Mouse (Mus musculus): ENCODE data around the gene Nupl2. TPM values are rescaled to one million over a fixed set of nuclear protein-coding genes. Genes with fewer than 3 reads are reported as not detected.

Nupl2 gene
- polyA plus RNA-seq, 1 experiment: 3.6 TPM

DNA sequence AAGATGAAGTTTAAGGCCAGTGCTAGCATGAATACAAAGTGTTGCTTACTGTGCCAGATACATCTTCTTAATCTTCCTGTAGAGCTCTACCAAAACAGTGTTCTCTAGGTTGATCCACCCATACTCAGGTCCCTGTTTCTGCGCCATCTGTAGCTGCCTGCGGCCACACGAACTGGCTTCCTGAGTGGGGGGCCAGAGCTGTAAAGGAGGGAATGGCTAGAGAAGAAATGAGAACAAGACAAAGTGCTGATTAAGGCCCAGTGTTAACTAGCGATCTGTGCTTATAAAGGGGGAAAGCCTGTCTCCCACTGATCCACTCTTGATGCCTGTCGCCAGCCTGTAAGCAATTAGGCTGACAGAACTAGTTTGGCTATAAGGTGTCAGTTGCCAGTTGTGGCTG lies 38.5 kb downstream of the Nupl2 start:
- 86% methylated on average over 5 of the region's 5 CpGs for WGBS
- no peak overlapping the region for H3K27ac ChIP-seq (ENCODE audit: insufficient read depth, low read length)
- no peak for DNase-seq (ENCODE audit: low read depth in 1 of 2, low spot score in 2 of 2)
- H3K4me1 ChIP-seq (ENCODE audit: control insufficient read depth, insufficient read depth, insufficient read length): no peaks in the 10 kb centered on the region
- H3K27me3 ChIP-seq (ENCODE audit: control insufficient read depth, insufficient read depth, low read length): no peaks in the 10 kb centered on the region
- no peaks in the 10 kb centered on the region for H3K36me3 ChIP-seq (ENCODE audit: control insufficient read depth, insufficient read depth, low read length)
- H3K4me3 ChIP-seq (ENCODE audit: extremely low read depth, insufficient read depth, insufficient read length): no peak overlapping the region
- TF ChIP-seq POLR2A (IDR thresholded peaks at IDR 0.05; ENCODE audit: low read depth, low read length) (no peak), CTCF (IDR thresholded peaks at IDR 0.05; ENCODE audit: extremely low read depth, insufficient read depth, insufficient read length, insufficient replicate concordance) (no peak)

GRCm38 (mm10) chr5:24207965-24208364 lies 43.2 kb downstream of the Nupl2 start:
- no peaks in the 10 kb centered on the region for H3K4me1 ChIP-seq (ENCODE audit: control insufficient read depth, insufficient read depth, insufficient read length)
- H3K27me3 ChIP-seq (ENCODE audit: control insufficient read depth, insufficient read depth, low read length): no peaks in the 10 kb centered on the region
- H3K27ac ChIP-seq (ENCODE audit: insufficient read depth, low read length): no peak overlapping the region
- H3K4me3 ChIP-seq (ENCODE audit: extremely low read depth, insufficient read depth, insufficient read length): no peak overlapping the region
- no peaks in the 10 kb centered on the region for H3K36me3 ChIP-seq (ENCODE audit: control insufficient read depth, insufficient read depth, low read length)
- WGBS: 68% methylated on average over 10 of the region's 10 CpGs
- no peak for DNase-seq (ENCODE audit: low read depth in 1 of 2, low spot score in 2 of 2)
- TF ChIP-seq POLR2A (IDR thresholded peaks at IDR 0.05; ENCODE audit: low read depth, low read length) (no peak), CTCF (IDR thresholded peaks at IDR 0.05; ENCODE audit: extremely low read depth, insufficient read depth, insufficient read length, insufficient replicate concordance) (no peak)

DNA sequence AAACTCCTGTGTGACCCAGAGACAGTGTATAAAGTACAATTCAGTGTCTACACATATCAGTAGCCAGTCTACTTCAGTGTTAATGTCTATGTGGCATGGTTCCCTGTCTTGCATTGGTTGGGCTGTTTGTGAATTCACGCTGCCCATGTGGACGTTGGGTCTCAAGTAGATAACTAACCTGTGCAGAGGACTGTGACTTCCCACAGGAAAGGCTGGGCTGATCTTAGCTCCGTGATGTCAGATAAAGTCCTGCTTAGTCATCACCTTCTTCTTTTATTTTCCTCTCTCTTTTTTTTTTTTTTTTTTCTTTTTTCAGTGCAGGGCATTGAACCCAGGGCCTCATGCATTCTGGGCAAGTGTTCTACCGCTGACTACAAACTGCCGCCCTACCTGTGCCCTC lies 43.7 kb downstream of the Nupl2 start:
- Histone ChIP-seq H3K36me3 (ENCODE audit: control insufficient read depth, insufficient read depth, low read length) (no peaks in the 10 kb centered on the region), H3K27me3 (ENCODE audit: control insufficient read depth, insufficient read depth, low read length) (no peaks in the 10 kb centered on the region), H3K4me3 (ENCODE audit: extremely low read depth, insufficient read depth, insufficient read length) (no peak overlapping the region), H3K27ac (ENCODE audit: insufficient read depth, low read length) (no peak overlapping the region), H3K4me1 (ENCODE audit: control insufficient read depth, insufficient read depth, insufficient read length) (no peaks in the 10 kb centered on the region)
- TF ChIP-seq POLR2A (IDR thresholded peaks at IDR 0.05; ENCODE audit: low read depth, low read length) (no peak), CTCF (IDR thresholded peaks at IDR 0.05; ENCODE audit: extremely low read depth, insufficient read depth, insufficient read length, insufficient replicate concordance) (no peak)
- no peak for DNase-seq (ENCODE audit: low read depth in 1 of 2, low spot score in 2 of 2)
- WGBS: 61% methylated on average over 5 of the region's 5 CpGs

DNA sequence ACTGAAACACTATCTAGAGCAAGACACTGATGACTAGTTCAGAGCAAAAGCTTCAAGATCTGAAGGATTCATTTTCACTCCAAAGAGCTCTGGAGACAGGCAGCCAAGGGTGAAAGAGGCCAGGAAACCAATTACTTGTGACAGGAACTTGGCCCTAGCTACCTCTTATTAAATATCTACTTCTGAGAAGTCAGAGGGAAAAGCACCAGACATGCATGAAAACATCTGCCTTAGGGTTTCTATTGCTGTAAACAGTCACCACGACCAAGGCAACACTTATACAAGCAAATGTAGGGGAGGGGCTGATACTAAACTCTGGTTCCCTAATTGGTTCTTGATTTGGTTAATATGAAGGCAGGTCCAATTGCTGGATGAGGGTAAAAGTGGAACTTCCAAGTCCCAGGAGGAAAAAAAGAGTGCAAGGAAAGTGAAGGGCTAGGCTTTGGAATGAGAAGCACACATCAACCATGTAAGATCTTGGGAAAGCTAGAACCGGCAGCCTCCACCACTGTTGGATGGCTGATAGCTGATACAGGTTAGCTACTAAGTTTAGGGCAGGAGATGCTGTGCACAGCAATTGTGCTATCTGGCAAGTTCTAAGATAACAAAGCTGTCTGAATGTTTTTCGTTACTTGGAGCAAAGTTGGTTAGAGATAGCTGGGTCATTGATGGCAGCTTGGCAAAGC lies 49.2 kb downstream of the Nupl2 start:
- H3K27me3 ChIP-seq (ENCODE audit: control insufficient read depth, insufficient read depth, low read length): no peaks in the 10 kb centered on the region
- H3K4me3 ChIP-seq (ENCODE audit: extremely low read depth, insufficient read depth, insufficient read length): no peak overlapping the region
- H3K4me1 ChIP-seq (ENCODE audit: control insufficient read depth, insufficient read depth, insufficient read length): no peaks in the 10 kb centered on the region
- WGBS: 64% methylated on average over 3 of the region's 3 CpGs
- H3K27ac ChIP-seq (ENCODE audit: insufficient read depth, low read length): no peak overlapping the region
- TF ChIP-seq POLR2A (IDR thresholded peaks at IDR 0.05; ENCODE audit: low read depth, low read length): no peak
- TF ChIP-seq CTCF (IDR thresholded peaks at IDR 0.05; ENCODE audit: extremely low read depth, insufficient read depth, insufficient read length, insufficient replicate concordance): no peak
- no peaks in the 10 kb centered on the region for H3K36me3 ChIP-seq (ENCODE audit: control insufficient read depth, insufficient read depth, low read length)
- no peak for DNase-seq (ENCODE audit: low read depth in 1 of 2, low spot score in 2 of 2)

DNA sequence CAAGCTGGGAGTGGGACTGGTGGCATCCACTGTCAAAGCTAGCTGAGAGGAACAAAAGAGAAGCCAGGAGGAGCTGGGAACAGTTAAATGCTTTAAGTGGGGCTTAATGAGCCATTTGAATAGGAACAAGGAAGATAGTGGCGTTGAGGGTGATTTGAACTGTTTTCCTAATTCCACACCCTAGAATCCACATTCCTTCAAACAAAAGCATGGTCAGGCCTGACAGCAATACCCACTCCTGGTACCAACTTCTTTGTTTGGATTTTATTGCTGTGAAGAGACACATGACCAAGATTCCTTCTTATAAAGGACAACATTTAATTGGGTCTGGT lies 49.8 kb downstream of the Nupl2 start:
- no peak for DNase-seq (ENCODE audit: low read depth in 1 of 2, low spot score in 2 of 2)
- TF ChIP-seq CTCF (IDR thresholded peaks at IDR 0.05; ENCODE audit: extremely low read depth, insufficient read depth, insufficient read length, insufficient replicate concordance) (no peak), POLR2A (IDR thresholded peaks at IDR 0.05; ENCODE audit: low read depth, low read length) (no peak)
- Histone ChIP-seq H3K36me3 (ENCODE audit: control insufficient read depth, insufficient read depth, low read length) (no peaks in the 10 kb centered on the region), H3K4me1 (ENCODE audit: control insufficient read depth, insufficient read depth, insufficient read length) (no peaks in the 10 kb centered on the region), H3K27ac (ENCODE audit: insufficient read depth, low read length) (no peak overlapping the region), H3K4me3 (ENCODE audit: extremely low read depth, insufficient read depth, insufficient read length) (no peak overlapping the region), H3K27me3 (ENCODE audit: control insufficient read depth, insufficient read depth, low read length) (no peaks in the 10 kb centered on the region)
- WGBS: 91% methylated on average over 1 of the region's 1 CpGs

DNA sequence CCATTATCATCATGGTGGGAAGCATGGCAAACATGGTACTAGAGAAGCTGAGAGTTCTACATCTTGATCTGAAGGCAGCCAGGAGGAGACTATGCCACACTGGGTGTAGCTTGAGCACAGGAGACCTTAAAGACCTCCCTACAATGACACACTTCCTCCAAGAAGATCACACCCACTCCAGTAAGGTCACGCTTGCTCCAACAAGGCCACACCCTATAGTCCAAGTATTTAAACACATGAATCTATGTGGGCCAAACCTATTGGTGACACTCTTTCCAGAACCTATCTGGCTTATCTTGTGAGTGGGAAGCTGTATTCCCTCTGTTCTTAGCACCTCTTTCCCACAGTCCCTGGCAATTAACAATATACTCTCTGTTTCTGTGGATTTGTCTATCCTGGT lies 50.1 kb downstream of the Nupl2 start:
- no peaks in the 10 kb centered on the region for H3K27me3 ChIP-seq (ENCODE audit: control insufficient read depth, insufficient read depth, low read length)
- H3K4me3 ChIP-seq (ENCODE audit: extremely low read depth, insufficient read depth, insufficient read length): no peak overlapping the region
- DNase-seq (ENCODE audit: low read depth in 1 of 2, low spot score in 2 of 2): no peak
- H3K27ac ChIP-seq (ENCODE audit: insufficient read depth, low read length): peak overlapping the region; percentile 45; the same call in 1 of the 2 replicates
- H3K4me1 ChIP-seq (ENCODE audit: control insufficient read depth, insufficient read depth, insufficient read length): no peaks in the 10 kb centered on the region
- WGBS: 77% methylated on average over 1 of the region's 1 CpGs
- no peaks in the 10 kb centered on the region for H3K36me3 ChIP-seq (ENCODE audit: control insufficient read depth, insufficient read depth, low read length)
- TF ChIP-seq CTCF (IDR thresholded peaks at IDR 0.05; ENCODE audit: extremely low read depth, insufficient read depth, insufficient read length, insufficient replicate concordance) (no peak), POLR2A (IDR thresholded peaks at IDR 0.05; ENCODE audit: low read depth, low read length) (no peak)

Other genes with a start within 250 kb of the Nupl2 start
- 5.0 and 6.0 TPM in 2 replicates for gene Fam126a, start 134.3 kb upstream of the Nupl2 start, polyA plus RNA-seq (2012; rRNA removed)
- gene Klhl7, start 64.4 kb upstream of the Nupl2 start, polyA plus RNA-seq (2012; rRNA removed): 0.95 and 1.1 TPM in 2 replicates
- 5.5 and 8.4 TPM in 2 replicates for gene Kcnh2, start 186.6 kb downstream of the Nupl2 start, polyA plus RNA-seq (2012; rRNA removed)
- gene Nos3, start 199.8 kb downstream of the Nupl2 start, polyA plus RNA-seq (2012; rRNA removed): 8.4 and 8.5 TPM in 2 replicates
- gene Atg9b, start 227.2 kb downstream of the Nupl2 start, polyA plus RNA-seq (2012; rRNA removed): 0.71 and 1.2 TPM in 2 replicates
- 31.3 and 35.7 TPM in 2 replicates for gene Abcb8, start 228.7 kb downstream of the Nupl2 start, polyA plus RNA-seq (2012; rRNA removed)
- gene Asic3, start 248.4 kb downstream of the Nupl2 start, polyA plus RNA-seq (2012; rRNA removed): 0.14 and 0.26 TPM in 2 replicates

All from spleen, adult 2 months (tissue).